Mouse (Mus musculus): ENCODE measurements around the gene Slc1a1. TPM values are rescaled to one million over a fixed set of nuclear protein-coding genes. Genes with fewer than 3 reads are reported as not detected.
A peak's percentile ranks its signal among the peaks of the same experiment; 100 is the strongest.

The Slc1a1 gene
- polyA plus RNA-seq, 1 experiment from 2014 or later = 34.1 TPM

DNA sequence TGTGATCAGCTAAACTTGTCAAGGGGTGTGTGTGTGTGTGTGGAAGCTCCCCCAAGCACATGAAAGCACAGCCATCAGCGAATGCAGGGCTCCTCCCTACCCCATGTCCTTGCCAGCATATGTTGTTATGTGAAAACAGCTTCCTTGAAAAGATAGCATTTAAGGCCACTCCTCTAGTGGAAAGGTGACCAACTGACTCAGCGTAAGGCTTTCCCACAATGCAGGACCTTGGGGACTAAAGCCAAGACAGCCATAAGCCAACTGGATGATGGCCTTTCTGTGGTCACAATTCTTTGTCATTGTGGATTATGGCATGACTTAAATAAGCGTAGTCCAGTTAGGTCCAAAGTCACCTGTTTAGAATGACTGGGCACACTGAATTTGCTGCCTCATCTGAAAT, 100.0 kb downstream of the Slc1a1 start:
- H3K36me3 ChIP-seq = no peaks in the 10 kb centered on the region
- WGBS = 89% methylated on average over 3 of the region's 3 CpGs
- H3K4me2 ChIP-seq (replicated peaks) = no peak overlapping the region
- no peak overlapping the region for H3K27ac ChIP-seq (replicated peaks)
- no peaks in the 10 kb centered on the region for H3K27me3 ChIP-seq
- ATAC-seq (replicated peaks) = no peak
- no peaks in the 10 kb centered on the region for H3K9me3 ChIP-seq
- H3K9ac ChIP-seq (replicated peaks) = no peak overlapping the region
- no peaks in the 10 kb centered on the region for H3K4me1 ChIP-seq
- no peak overlapping the region for H3K4me3 ChIP-seq

GRCm38 (mm10) chr19:28940135-28940874, 105.5 kb downstream of the Slc1a1 start:
- no peaks in the 10 kb centered on the region for H3K9me3 ChIP-seq
- H3K4me2 ChIP-seq (replicated peaks) = no peak overlapping the region
- no peaks in the 10 kb centered on the region for H3K4me1 ChIP-seq
- 87% methylated on average over 9 of the region's 9 CpGs for WGBS
- ATAC-seq (replicated peaks) = no peak
- H3K27me3 ChIP-seq = no peaks in the 10 kb centered on the region
- H3K36me3 ChIP-seq = no peaks in the 10 kb centered on the region
- no peak overlapping the region for H3K4me3 ChIP-seq
- no peak overlapping the region for H3K9ac ChIP-seq (replicated peaks)
- no peak overlapping the region for H3K27ac ChIP-seq (replicated peaks)

DNA sequence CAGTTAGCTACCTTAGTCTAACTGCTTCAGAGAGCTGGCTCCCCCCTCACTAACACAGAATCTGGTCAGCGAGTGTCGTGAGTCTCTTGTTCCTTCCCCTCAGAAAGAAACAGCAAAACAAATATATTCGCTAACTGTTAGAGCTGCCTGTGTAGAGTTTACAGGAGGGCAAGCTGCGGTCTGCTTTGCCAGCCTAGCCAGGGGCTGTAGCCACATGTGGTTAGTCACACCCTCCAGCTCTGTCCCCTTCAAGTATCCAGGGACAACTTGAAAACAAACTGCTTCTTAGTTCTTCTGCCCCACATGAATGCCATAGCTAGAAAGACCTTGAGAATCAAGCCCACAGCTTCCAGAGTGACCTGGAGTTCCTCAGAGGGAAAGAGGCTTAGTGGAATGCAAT, 106.4 kb downstream of the Slc1a1 start:
- no peak for ATAC-seq (replicated peaks)
- 80% methylated on average over 4 of the region's 4 CpGs for WGBS
- no peak overlapping the region for H3K4me2 ChIP-seq (replicated peaks)

DNA sequence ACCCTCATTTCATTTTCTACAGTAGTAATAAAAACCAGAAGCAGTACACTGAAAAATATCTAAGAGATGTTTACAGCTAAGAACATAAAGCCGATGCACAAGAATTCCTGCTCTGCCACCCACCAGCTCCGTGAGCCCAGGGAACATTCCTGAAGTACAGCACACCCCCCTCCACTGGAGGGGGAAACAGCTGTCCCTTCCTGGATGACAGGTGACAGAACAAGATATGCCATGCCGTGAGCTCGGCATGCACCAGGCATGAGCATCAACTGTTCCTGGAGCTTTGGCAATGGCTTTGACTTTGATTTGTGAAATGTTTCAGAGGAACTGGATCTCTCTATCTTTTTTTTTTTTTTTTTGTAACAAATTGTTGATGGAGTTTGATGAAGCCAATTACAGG, 111.9 kb downstream of the Slc1a1 start:
- H3K36me3 ChIP-seq = no peaks in the 10 kb centered on the region
- ATAC-seq (replicated peaks) = no peak
- no peak overlapping the region for H3K9ac ChIP-seq (replicated peaks)
- H3K4me1 ChIP-seq = 0 out of 2 replicates have a peak, but pooled peaks cover 2% of the 10 kb centered on the region
- no peaks in the 10 kb centered on the region for H3K27me3 ChIP-seq
- no peak overlapping the region for H3K4me3 ChIP-seq
- H3K9me3 ChIP-seq = no peaks in the 10 kb centered on the region
- no peak overlapping the region for H3K27ac ChIP-seq (replicated peaks)
- no peak overlapping the region for H3K4me2 ChIP-seq (replicated peaks)
- WGBS = 53% methylated on average over 4 of the region's 4 CpGs

More for the DNA sequence above, 106.4 kb downstream of the Slc1a1 start:
- H3K27me3 ChIP-seq = no peaks in the 10 kb centered on the region
- no peaks in the 10 kb centered on the region for H3K4me1 ChIP-seq
- no peak overlapping the region for H3K9ac ChIP-seq (replicated peaks)
- no peak overlapping the region for H3K4me3 ChIP-seq
- no peak overlapping the region for H3K27ac ChIP-seq (replicated peaks)
- H3K9me3 ChIP-seq = no peaks in the 10 kb centered on the region
- no peaks in the 10 kb centered on the region for H3K36me3 ChIP-seq

- H3K4me2 ChIP-seq (replicated peaks) = no peak overlapping the region
- H3K9ac ChIP-seq (replicated peaks) = no peak overlapping the region
- 0 out of 2 replicates have a peak, but pooled peaks cover 2% of the 10 kb centered on the region for H3K4me1 ChIP-seq
- no peaks in the 10 kb centered on the region for H3K9me3 ChIP-seq
- no peaks in the 10 kb centered on the region for H3K27me3 ChIP-seq
- ATAC-seq (replicated peaks) = no peak
- 60% methylated on average over 2 of the region's 2 CpGs for WGBS
- no peak overlapping the region for H3K27ac ChIP-seq (replicated peaks)
- H3K4me3 ChIP-seq = no peak overlapping the region
- H3K36me3 ChIP-seq = no peaks in the 10 kb centered on the region
These were observed 112.5 kb downstream of the Slc1a1 start for GRCm38 (mm10) chr19:28947311-28947710.

- WGBS = 35% methylated on average over 5 of the region's 5 CpGs
These were observed 116.4 kb downstream of the Slc1a1 start for GRCm38 (mm10) chr19:28951251-28951650.

DNA sequence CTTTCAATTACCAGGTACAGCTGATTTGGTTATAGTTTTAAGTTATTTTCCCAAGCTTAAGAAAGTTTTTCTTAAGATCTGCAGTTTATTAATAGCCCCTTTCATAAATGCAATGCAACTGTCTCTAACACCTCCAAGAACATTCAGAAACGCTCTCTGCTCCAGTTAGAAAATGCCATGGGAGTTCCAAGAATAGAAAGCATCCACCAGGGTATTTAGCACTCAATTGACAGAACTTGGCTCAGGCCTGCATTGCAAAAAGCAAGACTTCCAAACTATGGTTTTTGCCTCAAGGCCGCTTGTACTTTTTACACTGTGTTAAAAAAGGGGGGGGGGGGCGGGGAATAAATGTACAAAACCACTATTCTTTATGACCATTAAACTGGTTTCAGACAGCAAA, 128.3 kb downstream of the Slc1a1 start:
- H3K4me1 ChIP-seq = peaks cover 36% of the 10 kb centered on the region
- no peaks in the 10 kb centered on the region for H3K9me3 ChIP-seq
- no peak for ATAC-seq (replicated peaks)
- peak overlapping the region; percentile 93; the same call in 1 of the 2 replicates for H3K9ac ChIP-seq (replicated peaks)
- WGBS = 20% methylated on average over 3 of the region's 3 CpGs
- peak overlapping the region; percentile 96 for H3K4me3 ChIP-seq
- H3K27me3 ChIP-seq = no peaks in the 10 kb centered on the region
- peak overlapping the region; percentile 87 for H3K27ac ChIP-seq (replicated peaks)
- peak overlapping the region; percentile 91 for H3K4me2 ChIP-seq (replicated peaks)
- no peaks in the 10 kb centered on the region for H3K36me3 ChIP-seq

More at GRCm38 (mm10) chr19:28951251-28951650, 116.4 kb downstream of the Slc1a1 start:
- Histone ChIP-seq H3K4me2 (replicated peaks) (no peak overlapping the region), H3K9ac (replicated peaks) (no peak overlapping the region), H3K9me3 (no peaks in the 10 kb centered on the region), H3K36me3 (no peaks in the 10 kb centered on the region), H3K4me1 (0 out of 2 replicates have a peak, but pooled peaks cover 2% of the 10 kb centered on the region), H3K4me3 (no peak overlapping the region), H3K27ac (replicated peaks) (no peak overlapping the region), H3K27me3 (no peaks in the 10 kb centered on the region)
- no peak for ATAC-seq (replicated peaks)

- WGBS = 1% methylated on average over 4 of the region's 4 CpGs
- H3K4me1 ChIP-seq = peaks cover 36% of the 10 kb centered on the region
- H3K9ac ChIP-seq (replicated peaks) = peak overlapping the region; percentile 93
- no peaks in the 10 kb centered on the region for H3K9me3 ChIP-seq
- H3K27me3 ChIP-seq = no peaks in the 10 kb centered on the region
- peak overlapping the region; percentile 96 for H3K4me3 ChIP-seq
- H3K4me2 ChIP-seq (replicated peaks) = peak overlapping the region; percentile 91
- no peaks in the 10 kb centered on the region for H3K36me3 ChIP-seq
- peak; percentile 15; the same call in 1 of the 2 replicates for ATAC-seq (replicated peaks)
- peak overlapping the region; percentile 87 for H3K27ac ChIP-seq (replicated peaks)
These were observed 128.6 kb downstream of the Slc1a1 start for GRCm38 (mm10) chr19:28963513-28963841.

Other genes with a start within 250 kb of the Slc1a1 start
- 0.77 and 1.2 TPM in 2 replicates for gene Glis3, start 155.0 kb upstream of the Slc1a1 start, polyA plus RNA-seq (2015; fragmentation: Nextera tagmentation; extraction: Ambion mirVana)
- 8.4 and 8.8 TPM in 2 replicates for gene Plpp6, start 128.9 kb downstream of the Slc1a1 start, polyA plus RNA-seq (2015; fragmentation: Nextera tagmentation; extraction: Ambion mirVana)
- 2.4 TPM in 2 replicates for gene 4430402I18Rik, start 132.8 kb downstream of the Slc1a1 start, polyA plus RNA-seq (2015; fragmentation: Nextera tagmentation; extraction: Ambion mirVana)
- gene Cdc37l1, start 155.3 kb downstream of the Slc1a1 start, polyA plus RNA-seq (2015; fragmentation: Nextera tagmentation; extraction: Ambion mirVana) = 55.8 and 58.1 TPM in 2 replicates
- gene Ak3, start 212.9 kb downstream of the Slc1a1 start, polyA plus RNA-seq (2015; fragmentation: Nextera tagmentation; extraction: Ambion mirVana) = 69.6 and 77.5 TPM in 2 replicates

Data from forebrain, embryonic 15.5 days (tissue).